Mouse (Mus musculus): Measurements from ENCODE around the gene Higd1c. TPM values are rescaled to one million over a fixed set of nuclear protein-coding genes. Genes with fewer than 3 reads are reported as not detected.
"Not testable (repeated sequence)": the region's sequence is repeated elsewhere in the genome, so short reads cannot be mapped to it uniquely, and the experiment has no call there.

Gene Higd1c
- polyA plus RNA-seq, 1 experiment from 2014 or later = not detected

DNA sequence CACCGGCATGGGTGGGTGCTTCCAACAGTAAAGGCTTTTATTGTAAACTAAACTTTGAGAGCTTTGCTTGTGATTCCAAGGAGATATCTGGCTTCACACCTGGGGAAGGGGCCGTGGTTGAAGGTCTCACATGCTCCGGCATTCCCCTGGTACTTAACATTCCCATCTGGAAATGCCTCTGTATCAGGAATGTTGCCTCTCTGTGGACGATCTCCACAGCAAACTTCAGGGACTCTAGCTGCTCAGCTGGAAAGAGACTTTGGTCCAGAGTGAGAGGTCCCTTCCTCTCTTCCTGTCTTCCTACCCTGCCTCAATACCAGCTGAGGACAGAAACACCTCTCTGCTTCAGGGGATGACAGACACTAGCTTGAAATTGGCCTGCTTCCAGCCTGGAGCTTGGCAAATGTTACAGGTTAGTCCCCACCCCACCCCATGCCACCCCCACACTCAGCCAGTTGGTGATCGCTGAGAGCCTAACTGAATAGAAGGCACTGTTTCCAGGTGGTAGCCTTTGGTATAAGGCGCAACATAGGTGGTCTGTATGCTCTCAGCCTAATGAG, 12.8 kb upstream of the Higd1c start:
- Histone ChIP-seq H3K4me3 (replicated peaks; ENCODE audit: low read depth, low read length) (no peak overlapping the region), H3K36me3 (ENCODE audit: control insufficient read depth, insufficient read depth, low read length) (no peaks in the 10 kb centered on the region), H3K27ac (replicated peaks; ENCODE audit: low read depth, low read length) (no peak overlapping the region), H3K4me1 (ENCODE audit: control insufficient read depth, insufficient read depth, low read length) (no peaks in the 10 kb centered on the region), H3K27me3 (ENCODE audit: control insufficient read depth, insufficient read depth, low read length) (no peaks in the 10 kb centered on the region), H3K4me2 (ENCODE audit: low read length) (no peak overlapping the region), H3K9me3 (ENCODE audit: control insufficient read depth, low read length) (no peaks in the 10 kb centered on the region), H3K9ac (replicated peaks; ENCODE audit: low read length) (no peak overlapping the region)
- 85% methylated on average over 6 of the region's 6 CpGs for WGBS
- ATAC-seq (ENCODE audit: low FRiP score, low TSS enrichment) (no peak), DNase-seq (no peak)

DNA sequence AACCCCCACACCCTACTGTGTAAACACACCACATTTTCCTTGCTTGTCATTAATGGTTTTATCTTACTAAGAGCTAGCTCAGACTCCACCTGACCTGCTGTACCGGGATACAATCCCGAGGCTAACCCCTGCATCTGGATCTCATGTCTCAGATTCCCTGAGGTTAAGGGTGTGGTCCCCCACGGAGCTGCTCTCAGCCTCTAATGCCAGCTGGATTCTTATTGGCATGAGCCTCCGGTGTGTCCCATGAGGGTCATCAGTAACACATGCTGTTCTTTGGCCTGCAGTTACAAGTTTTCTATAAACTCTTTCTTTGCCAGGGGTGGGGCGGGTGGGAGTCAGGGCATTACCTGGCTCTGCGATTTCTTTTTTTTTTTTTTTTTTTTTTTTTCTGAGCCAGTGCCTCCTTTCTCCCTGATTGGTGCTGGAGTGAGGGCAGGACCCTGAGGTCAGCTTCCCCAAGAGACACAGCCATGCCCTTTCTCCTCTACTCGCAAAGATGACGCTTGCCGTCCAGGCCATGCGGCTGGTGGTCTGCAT, 11.6 kb upstream of the Higd1c start, which contains the start of the genes Methig1 and Mettl7a2:
Gene Methig1 (plus strand): TSS at position 439 of the 540 bp plus-strand sequence.
Gene Mettl7a2 (plus strand): TSS at position 490 of the 540 bp plus-strand sequence.
- no peak within 1 kb of the TSS for H3K4me2 ChIP-seq (ENCODE audit: low read length)
- 90% methylated on average over 10 of the region's 10 CpGs for WGBS
- H3K4me1 ChIP-seq (ENCODE audit: control insufficient read depth, insufficient read depth, low read length) = no peaks in the 10 kb centered on the region
- DNase-seq = no peak
- no peak for ATAC-seq (ENCODE audit: low FRiP score, low TSS enrichment)
- no peak within 1 kb of the TSS for H3K4me3 ChIP-seq (replicated peaks; ENCODE audit: low read depth, low read length)
- no peaks in the 10 kb centered on the region for H3K9me3 ChIP-seq (ENCODE audit: control insufficient read depth, low read length)
- H3K27ac ChIP-seq (replicated peaks; ENCODE audit: low read depth, low read length) = no peak within 1 kb of the TSS
- no peaks in the 10 kb centered on the region for H3K27me3 ChIP-seq (ENCODE audit: control insufficient read depth, insufficient read depth, low read length)
- no peaks in the 10 kb centered on the region for H3K36me3 ChIP-seq (ENCODE audit: control insufficient read depth, insufficient read depth, low read length)
- H3K9ac ChIP-seq (replicated peaks; ENCODE audit: low read length) = no peak within 1 kb of the TSS

DNA sequence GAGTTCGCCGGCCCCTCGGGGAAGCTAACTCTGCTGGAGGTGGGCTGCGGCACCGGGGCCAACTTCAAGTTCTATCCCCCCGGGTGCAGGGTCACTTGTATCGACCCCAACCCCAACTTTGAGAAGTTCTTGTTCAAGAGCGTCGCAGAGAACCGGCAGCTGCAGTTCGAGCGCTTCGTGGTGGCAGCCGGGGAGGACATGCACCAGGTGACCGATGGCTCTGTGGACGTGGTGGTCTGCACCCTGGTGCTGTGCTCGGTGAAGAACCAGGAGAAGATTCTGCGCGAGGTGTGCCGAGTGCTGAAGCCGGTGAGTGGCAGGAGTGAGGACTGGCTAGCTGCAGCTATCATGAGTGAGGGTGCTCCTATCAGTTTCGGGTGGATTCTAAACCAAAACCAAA, 10.9 kb upstream of the Higd1c start:
- not testable (repeated sequence) for H3K9ac ChIP-seq (replicated peaks; ENCODE audit: low read length); H3K36me3 ChIP-seq (ENCODE audit: control insufficient read depth, insufficient read depth, low read length); H3K27ac ChIP-seq (replicated peaks; ENCODE audit: low read depth, low read length); H3K9me3 ChIP-seq (ENCODE audit: control insufficient read depth, low read length); H3K27me3 ChIP-seq (ENCODE audit: control insufficient read depth, insufficient read depth, low read length); ATAC-seq (ENCODE audit: low FRiP score, low TSS enrichment); DNase-seq; H3K4me2 ChIP-seq (ENCODE audit: low read length); H3K4me3 ChIP-seq (replicated peaks; ENCODE audit: low read depth, low read length); H3K4me1 ChIP-seq (ENCODE audit: control insufficient read depth, insufficient read depth, low read length)
- WGBS = 90% methylated on average over 5 of the region's 22 CpGs

- no peaks in the 10 kb centered on the region for H3K27me3 ChIP-seq (ENCODE audit: control insufficient read depth, insufficient read depth, low read length)
- H3K9ac ChIP-seq (replicated peaks; ENCODE audit: low read length) = no peak overlapping the region
Observed at GRCm38 (mm10) chr15:100355876-100356275, 8.5 kb upstream of the Higd1c start.

DNA sequence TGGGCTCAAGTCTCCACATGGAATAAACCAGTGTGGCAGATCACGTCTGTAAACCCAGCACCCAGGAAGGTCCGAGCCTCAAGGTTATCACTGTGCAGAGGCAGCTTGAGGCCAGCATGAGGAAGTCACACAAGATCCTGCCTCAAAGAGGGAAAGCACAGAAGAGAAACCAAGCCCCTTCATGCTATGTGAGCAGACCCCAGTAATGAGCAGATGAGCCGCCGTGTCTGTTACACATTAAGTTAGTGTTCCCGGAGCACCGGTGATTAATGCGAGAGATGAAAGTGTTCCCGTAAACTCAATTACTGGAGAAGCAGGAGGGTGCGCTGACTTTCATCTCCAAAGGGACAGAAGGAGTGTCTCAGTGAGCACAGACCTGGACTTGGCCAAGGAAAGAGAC, 1.6 kb downstream of the Higd1c start:
- WGBS = 72% methylated on average over 9 of the region's 9 CpGs
- H3K27me3 ChIP-seq (ENCODE audit: control insufficient read depth, insufficient read depth, low read length); H3K4me1 ChIP-seq (ENCODE audit: control insufficient read depth, insufficient read depth, low read length); H3K9me3 ChIP-seq (ENCODE audit: control insufficient read depth, low read length); DNase-seq; ATAC-seq (ENCODE audit: low FRiP score, low TSS enrichment); H3K27ac ChIP-seq (replicated peaks; ENCODE audit: low read depth, low read length); H3K9ac ChIP-seq (replicated peaks; ENCODE audit: low read length); H3K36me3 ChIP-seq (ENCODE audit: control insufficient read depth, insufficient read depth, low read length); H3K4me2 ChIP-seq (ENCODE audit: low read length); H3K4me3 ChIP-seq (replicated peaks; ENCODE audit: low read depth, low read length): not testable (repeated sequence)

More at GRCm38 (mm10) chr15:100355876-100356275, 8.5 kb upstream of the Higd1c start:
- Histone ChIP-seq H3K4me3 (replicated peaks; ENCODE audit: low read depth, low read length) (no peak overlapping the region), H3K4me1 (ENCODE audit: control insufficient read depth, insufficient read depth, low read length) (no peaks in the 10 kb centered on the region), H3K4me2 (ENCODE audit: low read length) (no peak overlapping the region), H3K27ac (replicated peaks; ENCODE audit: low read depth, low read length) (no peak overlapping the region), H3K36me3 (ENCODE audit: control insufficient read depth, insufficient read depth, low read length) (no peaks in the 10 kb centered on the region), H3K9me3 (ENCODE audit: control insufficient read depth, low read length) (no peaks in the 10 kb centered on the region)
- WGBS = 94% methylated on average over 5 of the region's 5 CpGs
- DNase-seq (no peak), ATAC-seq (ENCODE audit: low FRiP score, low TSS enrichment) (no peak)

- H3K27me3 ChIP-seq (ENCODE audit: control insufficient read depth, insufficient read depth, low read length) = no peaks in the 10 kb centered on the region
- no peak overlapping the region for H3K9ac ChIP-seq (replicated peaks; ENCODE audit: low read length)
- H3K4me3 ChIP-seq (replicated peaks; ENCODE audit: low read depth, low read length) = no peak overlapping the region
- no peak for DNase-seq
- H3K27ac ChIP-seq (replicated peaks; ENCODE audit: low read depth, low read length) = no peak overlapping the region
- no peaks in the 10 kb centered on the region for H3K4me1 ChIP-seq (ENCODE audit: control insufficient read depth, insufficient read depth, low read length)
- H3K36me3 ChIP-seq (ENCODE audit: control insufficient read depth, insufficient read depth, low read length) = no peaks in the 10 kb centered on the region
- H3K4me2 ChIP-seq (ENCODE audit: low read length) = no peak overlapping the region
- H3K9me3 ChIP-seq (ENCODE audit: control insufficient read depth, low read length) = no peaks in the 10 kb centered on the region
- ATAC-seq (ENCODE audit: low FRiP score, low TSS enrichment) = no peak
- WGBS = 88% methylated on average over 7 of the region's 7 CpGs
Observed at GRCm38 (mm10) chr15:100367119-100367518, 2.8 kb downstream of the Higd1c start.

GRCm38 (mm10) chr15:100375066-100375465, 10.7 kb downstream of the Higd1c start:
- no peaks in the 10 kb centered on the region for H3K36me3 ChIP-seq (ENCODE audit: control insufficient read depth, insufficient read depth, low read length)
- H3K27me3 ChIP-seq (ENCODE audit: control insufficient read depth, insufficient read depth, low read length) = no peaks in the 10 kb centered on the region
- no peak overlapping the region for H3K9ac ChIP-seq (replicated peaks; ENCODE audit: low read length)
- no peak overlapping the region for H3K4me2 ChIP-seq (ENCODE audit: low read length)
- WGBS = 32% methylated on average over 5 of the region's 5 CpGs
- peak; percentile 87 for DNase-seq
- H3K4me3 ChIP-seq (replicated peaks; ENCODE audit: low read depth, low read length) = no peak overlapping the region
- no peak overlapping the region for H3K27ac ChIP-seq (replicated peaks; ENCODE audit: low read depth, low read length)
- no peak for ATAC-seq (ENCODE audit: low FRiP score, low TSS enrichment)
- no peaks in the 10 kb centered on the region for H3K9me3 ChIP-seq (ENCODE audit: control insufficient read depth, low read length)
- H3K4me1 ChIP-seq (ENCODE audit: control insufficient read depth, insufficient read depth, low read length) = no peaks in the 10 kb centered on the region

GRCm38 (mm10) chr15:100377847-100378505, 13.6 kb downstream of the Higd1c start:
- not testable (repeated sequence) for H3K9ac ChIP-seq (replicated peaks; ENCODE audit: low read length); H3K4me3 ChIP-seq (replicated peaks; ENCODE audit: low read depth, low read length); H3K4me2 ChIP-seq (ENCODE audit: low read length); H3K27me3 ChIP-seq (ENCODE audit: control insufficient read depth, insufficient read depth, low read length); H3K27ac ChIP-seq (replicated peaks; ENCODE audit: low read depth, low read length); DNase-seq; H3K9me3 ChIP-seq (ENCODE audit: control insufficient read depth, low read length); H3K4me1 ChIP-seq (ENCODE audit: control insufficient read depth, insufficient read depth, low read length); ATAC-seq (ENCODE audit: low FRiP score, low TSS enrichment); H3K36me3 ChIP-seq (ENCODE audit: control insufficient read depth, insufficient read depth, low read length)
- 33% methylated on average over 3 of the region's 9 CpGs for WGBS

DNA sequence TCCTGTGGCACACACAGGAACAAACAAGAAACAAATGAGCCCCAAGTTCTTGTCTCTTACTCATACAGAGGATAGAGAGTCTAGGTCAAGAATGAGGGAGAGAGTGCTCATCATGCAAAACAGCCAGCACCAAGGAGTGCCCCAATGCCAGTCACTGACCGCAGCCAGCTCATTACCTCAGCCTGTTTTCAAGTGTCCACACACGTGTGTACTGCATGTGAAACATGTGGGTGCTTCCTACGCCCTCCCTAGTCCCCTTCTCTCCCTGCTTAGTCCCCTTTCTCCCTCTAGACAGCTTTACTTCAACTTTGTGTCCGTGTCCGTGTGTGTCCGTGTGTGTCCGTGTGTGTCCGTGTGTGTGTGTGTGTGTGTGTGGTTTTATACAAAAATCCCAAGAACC, 15.3 kb downstream of the Higd1c start:
- no peaks in the 10 kb centered on the region for H3K27me3 ChIP-seq (ENCODE audit: control insufficient read depth, insufficient read depth, low read length)
- no peaks in the 10 kb centered on the region for H3K9me3 ChIP-seq (ENCODE audit: control insufficient read depth, low read length)
- WGBS = 93% methylated on average over 8 of the region's 8 CpGs
- H3K4me3 ChIP-seq (replicated peaks; ENCODE audit: low read depth, low read length) = no peak overlapping the region
- H3K27ac ChIP-seq (replicated peaks; ENCODE audit: low read depth, low read length) = no peak overlapping the region
- no peaks in the 10 kb centered on the region for H3K4me1 ChIP-seq (ENCODE audit: control insufficient read depth, insufficient read depth, low read length)
- H3K9ac ChIP-seq (replicated peaks; ENCODE audit: low read length) = no peak overlapping the region
- H3K36me3 ChIP-seq (ENCODE audit: control insufficient read depth, insufficient read depth, low read length) = no peaks in the 10 kb centered on the region
- DNase-seq = no peak
- H3K4me2 ChIP-seq (ENCODE audit: low read length) = no peak overlapping the region
- no peak for ATAC-seq (ENCODE audit: low FRiP score, low TSS enrichment)
